Mouse (Mus musculus): ENCODE results near the gene Nucb2. TPM values are rescaled to one million over a fixed set of nuclear protein-coding genes. Genes with fewer than 3 reads are reported as not detected.

Nucb2 gene
- polyA plus RNA-seq, 1 experiment = 8.0 TPM

- TF ChIP-seq POLR2A (IDR thresholded peaks at IDR 0.05; ENCODE audit: borderline replicate concordance, insufficient read depth, low read length) (no peak), CTCF (IDR thresholded peaks at IDR 0.05; ENCODE audit: borderline replicate concordance, insufficient read depth, low read depth, low read length) (no peak)
- Histone ChIP-seq H3K27me3 (ENCODE audit: control insufficient read depth, insufficient read depth, low read length) (no peaks in the 10 kb centered on the region), H3K4me3 (replicated peaks; ENCODE audit: insufficient read depth, low read depth, low read length) (no peak overlapping the region), H3K27ac (ENCODE audit: insufficient read depth, low read length) (no peak overlapping the region), H3K4me1 (ENCODE audit: control insufficient read depth, insufficient read depth, low read length) (no peaks in the 10 kb centered on the region)
- no peak for DNase-seq
- 83% methylated on average over 5 of the region's 5 CpGs for WGBS
These were observed 20.4 kb upstream of the Nucb2 start for GRCm38 (mm10) chr7:116483782-116484181.

- H3K4me3 ChIP-seq (replicated peaks; ENCODE audit: insufficient read depth, low read depth, low read length) = no peak overlapping the region
- no peaks in the 10 kb centered on the region for H3K27me3 ChIP-seq (ENCODE audit: control insufficient read depth, insufficient read depth, low read length)
- TF ChIP-seq CTCF (IDR thresholded peaks at IDR 0.05; ENCODE audit: borderline replicate concordance, insufficient read depth, low read depth, low read length) (no peak), POLR2A (IDR thresholded peaks at IDR 0.05; ENCODE audit: borderline replicate concordance, insufficient read depth, low read length) (no peak)
- WGBS = 93% methylated on average over 5 of the region's 5 CpGs
- no peaks in the 10 kb centered on the region for H3K4me1 ChIP-seq (ENCODE audit: control insufficient read depth, insufficient read depth, low read length)
- no peak for DNase-seq
- H3K27ac ChIP-seq (ENCODE audit: insufficient read depth, low read length) = no peak overlapping the region
These were observed 20.0 kb upstream of the Nucb2 start for GRCm38 (mm10) chr7:116484213-116484612.

GRCm38 (mm10) chr7:116485062-116485601 is 19.0 kb upstream of the Nucb2 start:
- TF ChIP-seq POLR2A (IDR thresholded peaks at IDR 0.05; ENCODE audit: borderline replicate concordance, insufficient read depth, low read length) (no peak), CTCF (IDR thresholded peaks at IDR 0.05; ENCODE audit: borderline replicate concordance, insufficient read depth, low read depth, low read length) (no peak)
- H3K27ac ChIP-seq (ENCODE audit: insufficient read depth, low read length) = no peak overlapping the region
- H3K27me3 ChIP-seq (ENCODE audit: control insufficient read depth, insufficient read depth, low read length) = no peaks in the 10 kb centered on the region
- H3K4me3 ChIP-seq (replicated peaks; ENCODE audit: insufficient read depth, low read depth, low read length) = no peak overlapping the region
- H3K4me1 ChIP-seq (ENCODE audit: control insufficient read depth, insufficient read depth, low read length) = no peaks in the 10 kb centered on the region
- DNase-seq = no peak
- 73% methylated on average over 1 of the region's 1 CpGs for WGBS

- TF ChIP-seq POLR2A (IDR thresholded peaks at IDR 0.05; ENCODE audit: borderline replicate concordance, insufficient read depth, low read length) (no peak), CTCF (IDR thresholded peaks at IDR 0.05; ENCODE audit: borderline replicate concordance, insufficient read depth, low read depth, low read length) (no peak)
- H3K4me1 ChIP-seq (ENCODE audit: control insufficient read depth, insufficient read depth, low read length) = no peaks in the 10 kb centered on the region
- no peak overlapping the region for H3K27ac ChIP-seq (ENCODE audit: insufficient read depth, low read length)
- WGBS = 75% methylated on average over 4 of the region's 4 CpGs
- no peak overlapping the region for H3K4me3 ChIP-seq (replicated peaks; ENCODE audit: insufficient read depth, low read depth, low read length)
- H3K27me3 ChIP-seq (ENCODE audit: control insufficient read depth, insufficient read depth, low read length) = no peaks in the 10 kb centered on the region
- DNase-seq = no peak
These were observed 13.1 kb upstream of the Nucb2 start for GRCm38 (mm10) chr7:116491113-116491512.

- Histone ChIP-seq H3K4me3 (replicated peaks; ENCODE audit: insufficient read depth, low read depth, low read length) (no peak overlapping the region), H3K27me3 (ENCODE audit: control insufficient read depth, insufficient read depth, low read length) (no peaks in the 10 kb centered on the region), H3K4me1 (ENCODE audit: control insufficient read depth, insufficient read depth, low read length) (no peaks in the 10 kb centered on the region), H3K27ac (ENCODE audit: insufficient read depth, low read length) (no peak overlapping the region)
- no peak for DNase-seq
- TF ChIP-seq POLR2A (IDR thresholded peaks at IDR 0.05; ENCODE audit: borderline replicate concordance, insufficient read depth, low read length) (no peak), CTCF (IDR thresholded peaks at IDR 0.05; ENCODE audit: borderline replicate concordance, insufficient read depth, low read depth, low read length) (no peak)
- WGBS = 82% methylated on average over 7 of the region's 7 CpGs
These were observed 10.7 kb upstream of the Nucb2 start for GRCm38 (mm10) chr7:116493267-116494003.

GRCm38 (mm10) chr7:116494618-116495017 is 9.6 kb upstream of the Nucb2 start:
- Histone ChIP-seq H3K27me3 (ENCODE audit: control insufficient read depth, insufficient read depth, low read length) (no peaks in the 10 kb centered on the region), H3K4me3 (replicated peaks; ENCODE audit: insufficient read depth, low read depth, low read length) (no peak overlapping the region), H3K4me1 (ENCODE audit: control insufficient read depth, insufficient read depth, low read length) (no peaks in the 10 kb centered on the region), H3K27ac (ENCODE audit: insufficient read depth, low read length) (no peak overlapping the region)
- DNase-seq = no peak
- 87% methylated on average over 5 of the region's 5 CpGs for WGBS
- TF ChIP-seq POLR2A (IDR thresholded peaks at IDR 0.05; ENCODE audit: borderline replicate concordance, insufficient read depth, low read length) (no peak), CTCF (IDR thresholded peaks at IDR 0.05; ENCODE audit: borderline replicate concordance, insufficient read depth, low read depth, low read length) (no peak)

- TF ChIP-seq POLR2A (IDR thresholded peaks at IDR 0.05; ENCODE audit: borderline replicate concordance, insufficient read depth, low read length) (no peak), CTCF (IDR thresholded peaks at IDR 0.05; ENCODE audit: borderline replicate concordance, insufficient read depth, low read depth, low read length) (no peak)
- no peak overlapping the region for H3K4me3 ChIP-seq (replicated peaks; ENCODE audit: insufficient read depth, low read depth, low read length)
- H3K27ac ChIP-seq (ENCODE audit: insufficient read depth, low read length) = no peak overlapping the region
- no peak for DNase-seq
- WGBS = 92% methylated on average over 4 of the region's 4 CpGs
- no peaks in the 10 kb centered on the region for H3K4me1 ChIP-seq (ENCODE audit: control insufficient read depth, insufficient read depth, low read length)
- H3K27me3 ChIP-seq (ENCODE audit: control insufficient read depth, insufficient read depth, low read length) = no peaks in the 10 kb centered on the region
These were observed 7.4 kb upstream of the Nucb2 start for GRCm38 (mm10) chr7:116496760-116497159.

- Histone ChIP-seq H3K27ac (ENCODE audit: insufficient read depth, low read length) (no peak overlapping the region), H3K27me3 (ENCODE audit: control insufficient read depth, insufficient read depth, low read length) (no peaks in the 10 kb centered on the region), H3K4me3 (replicated peaks; ENCODE audit: insufficient read depth, low read depth, low read length) (peak overlapping the region; percentile 76), H3K4me1 (ENCODE audit: control insufficient read depth, insufficient read depth, low read length) (no peaks in the 10 kb centered on the region)
- no peak for TF ChIP-seq CTCF (IDR thresholded peaks at IDR 0.05; ENCODE audit: borderline replicate concordance, insufficient read depth, low read depth, low read length)
- TF ChIP-seq POLR2A (IDR thresholded peaks at IDR 0.05; ENCODE audit: borderline replicate concordance, insufficient read depth, low read length) = no peak
- 4% methylated on average over 6 of the region's 6 CpGs for WGBS
- no peak for DNase-seq
These were observed 625 bp downstream of the Nucb2 start for GRCm38 (mm10) chr7:116504818-116505170.
